Mouse (Mus musculus): ENCODE data around the gene Ppp1r16b.

DNA sequence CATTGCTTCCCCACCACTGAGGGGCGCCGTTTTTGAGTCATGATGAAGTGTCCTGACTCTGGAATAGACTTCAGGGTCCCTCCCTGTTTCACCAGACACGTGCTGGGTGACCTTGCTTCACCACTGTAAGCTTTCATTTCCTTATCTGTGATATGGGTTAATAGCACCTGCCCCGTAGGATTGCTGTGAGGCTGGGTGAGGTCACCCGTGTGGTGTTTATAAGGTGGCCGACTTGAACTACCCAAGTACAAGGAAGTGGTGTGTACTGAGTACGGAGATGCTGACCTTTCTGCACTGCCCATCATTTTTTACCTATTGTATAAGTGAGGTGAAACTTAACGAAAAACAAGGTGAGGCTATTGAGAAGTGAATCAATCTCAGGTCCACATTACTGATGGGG, 138.4 kb downstream of the Ppp1r16b start:
- no peak for TF ChIP-seq CTCF (IDR thresholded peaks at IDR 0.05; ENCODE audit: borderline replicate concordance, insufficient read depth, low read depth, low read length)
- TF ChIP-seq POLR2A (IDR thresholded peaks at IDR 0.05; ENCODE audit: borderline replicate concordance, insufficient read depth, low read length): no peak
